Mouse (Mus musculus): Measurements from ENCODE around the gene Gkn3. TPM values are rescaled to one million over a fixed set of nuclear protein-coding genes. Genes with fewer than 3 reads are reported as not detected.

Gene Gkn3
- polyA plus RNA-seq, 1 experiment = not detected

- no peak for TF ChIP-seq POLR2A (IDR thresholded peaks at IDR 0.05; ENCODE audit: low read depth, low read length)
- Histone ChIP-seq H3K27ac (ENCODE audit: insufficient read depth, low read length) (no peak within 1 kb of the TSS), H3K4me1 (ENCODE audit: control insufficient read depth, insufficient read depth, low read length) (no peaks in the 10 kb centered on the region), H3K4me3 (ENCODE audit: insufficient read depth, low read length) (no peak within 1 kb of the TSS)
These were observed 15.7 kb downstream of the Gkn3 start, which contains the start of gene Gkn2 for GRCm38 (mm10) chr6:87373057-87373456. Gene Gkn2, plus strand, starts transcription at chr6:87373357.

GRCm38 (mm10) chr6:87369223-87369622 is 19.5 kb downstream of the Gkn3 start:
- TF ChIP-seq POLR2A (IDR thresholded peaks at IDR 0.05; ENCODE audit: low read depth, low read length) = no peak
- TF ChIP-seq CTCF (IDR thresholded peaks at IDR 0.05; ENCODE audit: borderline replicate concordance, insufficient read depth, low read length) = no peak
- Histone ChIP-seq H3K27ac (ENCODE audit: insufficient read depth, low read length) (no peak overlapping the region), H3K4me1 (ENCODE audit: control insufficient read depth, insufficient read depth, low read length) (no peaks in the 10 kb centered on the region), H3K4me3 (ENCODE audit: insufficient read depth, low read length) (no peak overlapping the region)

GRCm38 (mm10) chr6:87354441-87354840 is 34.3 kb downstream of the Gkn3 start:
- H3K4me3 ChIP-seq (ENCODE audit: insufficient read depth, low read length) = no peak overlapping the region
- no peak for TF ChIP-seq POLR2A (IDR thresholded peaks at IDR 0.05; ENCODE audit: low read depth, low read length)
- no peak for TF ChIP-seq CTCF (IDR thresholded peaks at IDR 0.05; ENCODE audit: borderline replicate concordance, insufficient read depth, low read length)
- no peak overlapping the region for H3K27ac ChIP-seq (ENCODE audit: insufficient read depth, low read length)
- H3K4me1 ChIP-seq (ENCODE audit: control insufficient read depth, insufficient read depth, low read length) = no peaks in the 10 kb centered on the region

- H3K27ac ChIP-seq (ENCODE audit: insufficient read depth, low read length) = no peak within 1 kb of the TSS
- TF ChIP-seq CTCF (IDR thresholded peaks at IDR 0.05; ENCODE audit: borderline replicate concordance, insufficient read depth, low read length) = no peak
- no peak for TF ChIP-seq POLR2A (IDR thresholded peaks at IDR 0.05; ENCODE audit: low read depth, low read length)
- no peaks in the 10 kb centered on the region for H3K4me1 ChIP-seq (ENCODE audit: control insufficient read depth, insufficient read depth, low read length)
- H3K4me3 ChIP-seq (ENCODE audit: insufficient read depth, low read length) = no peak within 1 kb of the TSS
These were observed 37.9 kb downstream of the Gkn3 start, which contains the start of gene Gkn1 for GRCm38 (mm10) chr6:87350829-87351228. Gene Gkn1, minus strand, starts transcription at chr6:87350942.

- no peak overlapping the region for H3K4me3 ChIP-seq (ENCODE audit: insufficient read depth, low read length)
- peaks cover 8% of the 10 kb centered on the region; the same call in 1 of the 2 replicates for H3K4me1 ChIP-seq (ENCODE audit: control insufficient read depth, insufficient read depth, low read length)
- no peak for TF ChIP-seq CTCF (IDR thresholded peaks at IDR 0.05; ENCODE audit: borderline replicate concordance, insufficient read depth, low read length)
- TF ChIP-seq POLR2A (IDR thresholded peaks at IDR 0.05; ENCODE audit: low read depth, low read length) = no peak
- H3K27ac ChIP-seq (ENCODE audit: insufficient read depth, low read length) = no peak overlapping the region
These were observed 52.8 kb downstream of the Gkn3 start for GRCm38 (mm10) chr6:87335935-87336295.

- H3K4me1 ChIP-seq (ENCODE audit: control insufficient read depth, insufficient read depth, low read length) = peaks cover 13% of the 10 kb centered on the region; the same call in 1 of the 2 replicates
- peak within 1 kb of the TSS; percentile 75 for H3K4me3 ChIP-seq (ENCODE audit: insufficient read depth, low read length)
- TF ChIP-seq CTCF (IDR thresholded peaks at IDR 0.05; ENCODE audit: borderline replicate concordance, insufficient read depth, low read length) = no peak
- TF ChIP-seq POLR2A (IDR thresholded peaks at IDR 0.05; ENCODE audit: low read depth, low read length) = peak; percentile 83
- peak within 1 kb of the TSS; percentile 96 for H3K27ac ChIP-seq (ENCODE audit: insufficient read depth, low read length)
These were observed 53.4 kb downstream of the Gkn3 start, which contains the start of gene Antxr1 for GRCm38 (mm10) chr6:87335091-87335934. Gene Antxr1, minus strand, starts transcription at chr6:87335821.

GRCm38 (mm10) chr6:87334361-87335090 is 54.2 kb downstream of the Gkn3 start:
- Histone ChIP-seq H3K4me3 (ENCODE audit: insufficient read depth, low read length) (peak overlapping the region; percentile 75), H3K4me1 (ENCODE audit: control insufficient read depth, insufficient read depth, low read length) (peaks cover 14% of the 10 kb centered on the region), H3K27ac (ENCODE audit: insufficient read depth, low read length) (peak overlapping the region; percentile 96)
- TF ChIP-seq POLR2A (IDR thresholded peaks at IDR 0.05; ENCODE audit: low read depth, low read length) = peak; percentile 49; the same call in 1 of the 2 replicates
- no peak for TF ChIP-seq CTCF (IDR thresholded peaks at IDR 0.05; ENCODE audit: borderline replicate concordance, insufficient read depth, low read length)

Other genes starting within 250 kb of the Gkn3 start
- gene Antxr1, start 53.1 kb downstream of the Gkn3 start, polyA plus RNA-seq (2011; ENCODE audit: insufficient read length, low read depth, missing spikeins) = 172 and 200 TPM in 2 replicates
- gene Gkn1, start 38.0 kb downstream of the Gkn3 start, polyA plus RNA-seq (2011; ENCODE audit: insufficient read length, low read depth, missing spikeins) = not detected in 2 replicates
- not detected in 2 replicates for gene Gkn2, start 15.6 kb downstream of the Gkn3 start, polyA plus RNA-seq (2011; ENCODE audit: insufficient read length, low read depth, missing spikeins)
- gene Bmp10, start 40.1 kb upstream of the Gkn3 start, polyA plus RNA-seq (2011; ENCODE audit: insufficient read length, low read depth, missing spikeins) = not detected in 2 replicates
- 0.42 TPM in 1 of 2 replicates, not detected in the other for gene Arhgap25, start 144.3 kb upstream of the Gkn3 start, polyA plus RNA-seq (2011; ENCODE audit: insufficient read length, low read depth, missing spikeins)
- 0.47 and 3.3 TPM in 2 replicates for gene Prokr1, start 201.8 kb upstream of the Gkn3 start, polyA plus RNA-seq (2011; ENCODE audit: insufficient read length, low read depth, missing spikeins)